Mouse (Mus musculus) right cerebral cortex, adult 18-20 months (tissue): ENCODE measurements around the gene Ric3.

Source experiments
- DNase-seq: peaks from one replicate; pipeline ENCODE4 v3.0.0; 2022; ENCODE audit warnings: mixed read lengths

Ric3 gene

GRCm38 (mm10) chr7:108996156-108996555 lies 87.0 kb downstream of the Ric3 start:
- no peak for DNase-seq

GRCm38 (mm10) chr7:108993881-108994291 lies 89.2 kb downstream of the Ric3 start:
- no peak for DNase-seq

- no peak for DNase-seq
Measured at GRCm38 (mm10) chr7:108993230-108993629, 89.9 kb downstream of the Ric3 start.

- peak; percentile 90 for DNase-seq
Measured at GRCm38 (mm10) chr7:108991207-108991606, 91.9 kb downstream of the Ric3 start.

GRCm38 (mm10) chr7:108985934-108986708 lies 97.0 kb downstream of the Ric3 start:
- DNase-seq, result no peak
